Mouse (Mus musculus) erythroblast, embryonic 14.5 days (primary cell): ENCODE results near the gene Eef1a1.

Source experiments
- GATA1 ChIP-seq: IDR thresholded peaks from 2 replicates; pipeline ENCODE4 v1.6.1; 2012; ENCODE audit warnings: low read length, inconsistent platforms, mixed read lengths
- TAL1 ChIP-seq: IDR thresholded peaks from 3 replicates; pipeline ENCODE4 v1.6.1; 2012; ENCODE audit warnings: low read length, inconsistent platforms, mixed read lengths

DNA sequence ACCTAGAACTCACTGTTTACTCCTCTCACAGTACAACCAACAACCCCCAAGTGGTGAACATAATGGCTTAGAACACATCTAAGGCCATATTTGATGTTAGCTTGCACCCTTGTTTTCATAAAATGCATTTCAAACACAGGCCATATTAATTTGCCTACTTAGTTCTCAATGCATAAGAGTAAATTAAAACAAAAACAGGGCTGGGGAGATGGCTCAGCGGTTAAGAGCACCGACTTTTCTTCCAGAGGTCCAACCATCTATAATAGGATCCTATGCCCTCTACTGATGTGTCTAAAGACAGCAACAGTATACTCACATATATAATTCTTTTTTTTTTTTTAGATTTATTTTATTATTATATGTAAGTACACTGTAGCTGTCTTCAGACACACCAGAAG lies 13.6 kb downstream of the Eef1a1 start:
- TF ChIP-seq GATA1 (no peak), TAL1 (no peak)
